Mouse (Mus musculus) thymus, adult 2 months (tissue): ENCODE measurements around the gene Mrtfa. TPM values are rescaled to one million over a fixed set of nuclear protein-coding genes. Genes with fewer than 3 reads are reported as not detected.

Source experiments
- DNase-seq: peaks from one replicate; pipeline ENCODE4 v3.0.0; 2021
- H3K27ac ChIP-seq: fragments of 200-500 bp; 2 replicates; pipeline ENCODE4 v1.5.1; 2012; ENCODE audit warnings: low read length, control low read depth; ENCODE audit not compliant: control insufficient read depth, insufficient read depth
- H3K27me3 ChIP-seq: fragments of 200-500 bp; 2 replicates; pipeline ENCODE4 v1.6.1; 2012; ENCODE audit warnings: mild to moderate bottlenecking, low read length, moderate library complexity, mixed read lengths; ENCODE audit not compliant: control insufficient read depth, insufficient read depth
- H3K36me3 ChIP-seq: fragments of 200-500 bp; 2 replicates; pipeline ENCODE4 v1.6.1; 2012; ENCODE audit warnings: mild to moderate bottlenecking, low read length, moderate library complexity; ENCODE audit not compliant: control insufficient read depth, insufficient read depth
- H3K4me1 ChIP-seq: fragments of 200-500 bp; replicated peaks from 2 replicates; pipeline ENCODE4 v1.6.1; 2012; ENCODE audit warnings: low read length; ENCODE audit not compliant: control insufficient read depth, insufficient read depth
- H3K4me3 ChIP-seq: fragments of 200-500 bp; 2 replicates; pipeline ENCODE4 v1.5.1; 2012; ENCODE audit warnings: mild to moderate bottlenecking, low read length, control low read depth, moderate library complexity; ENCODE audit not compliant: control insufficient read depth, insufficient read depth
- CTCF ChIP-seq: fragments of 200-500 bp; IDR thresholded peaks from 2 replicates; pipeline ENCODE4 v1.5.1; 2012; ENCODE audit warnings: mild to moderate bottlenecking, control low read depth, low read length, moderate library complexity, borderline replicate concordance; ENCODE audit not compliant: control insufficient read depth, poor library complexity, insufficient read depth; ENCODE audit errors: extremely low read depth
- POLR2A ChIP-seq: fragments of 200-500 bp; IDR thresholded peaks from 2 replicates; pipeline ENCODE4 v1.6.1; 2012; ENCODE audit warnings: mild to moderate bottlenecking, low read length, control low read depth, moderate library complexity; ENCODE audit not compliant: control insufficient read depth, poor library complexity, insufficient read depth; ENCODE audit errors: extremely low read depth
- WGBS: fragments of 180-500 bp; shearing (Covaris S2); methylation state at CpG from one replicate; pipeline ENCODE4 v1.1.7; 2018; 5-methylcytosine and 5-hydroxymethylcytosine counted together
- polyA plus RNA-seq: library from polyadenylated mRNA; depleted of rRNA; stranded (reverse); fragments of >200 nt; gene quantifications from 2 replicates; pipeline ENCODE4 v1.2.3, GENCODE M21; 2012

Gene Mrtfa
- polyA plus RNA-seq, 1 experiment = 114 TPM

DNA sequence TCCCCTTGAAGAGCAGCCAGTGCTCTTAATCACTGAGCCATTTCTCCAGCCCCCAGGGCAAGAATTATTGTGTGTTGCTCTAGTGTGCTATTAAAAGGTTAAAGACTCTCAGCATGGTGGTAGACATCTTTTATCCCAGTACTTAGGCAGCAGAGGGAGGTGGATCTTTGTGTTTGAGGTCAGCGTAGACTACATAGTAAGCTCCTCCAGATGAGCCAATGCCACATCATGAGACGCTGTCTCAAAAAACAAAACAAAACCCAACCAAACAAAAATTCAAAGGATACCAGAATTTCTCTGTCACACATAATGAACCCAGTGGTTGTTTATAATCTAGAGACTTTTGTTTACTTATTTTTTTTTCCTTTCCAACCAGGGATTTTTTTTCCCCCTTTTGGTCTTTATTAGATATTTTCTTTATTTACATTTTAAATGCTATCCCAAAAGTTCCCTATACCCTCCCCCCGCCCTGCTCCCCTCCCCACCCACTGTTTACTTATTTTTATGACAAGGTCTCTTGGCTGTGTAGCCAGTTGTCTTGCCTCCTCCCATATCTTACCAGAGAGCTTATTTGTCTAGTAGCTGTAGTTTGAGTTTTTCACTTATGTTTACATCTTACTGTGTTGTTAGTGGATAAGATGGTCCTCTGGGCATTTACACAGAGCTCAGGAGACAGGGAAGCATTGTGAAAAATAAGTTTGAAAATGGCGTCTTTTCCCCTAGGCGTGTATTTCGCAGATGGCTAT, 194.3 kb downstream of the Mrtfa start:
- Histone ChIP-seq H3K27ac (no peak overlapping the region), H3K27me3 (no peaks in the 10 kb centered on the region), H3K36me3 (no peaks in the 10 kb centered on the region), H3K4me3 (no peak overlapping the region), H3K4me1 (no peaks in the 10 kb centered on the region)
- WGBS = 98% methylated on average over 6 of the region's 6 CpGs
- no peak for DNase-seq
- TF ChIP-seq CTCF (no peak), POLR2A (no peak)

DNA sequence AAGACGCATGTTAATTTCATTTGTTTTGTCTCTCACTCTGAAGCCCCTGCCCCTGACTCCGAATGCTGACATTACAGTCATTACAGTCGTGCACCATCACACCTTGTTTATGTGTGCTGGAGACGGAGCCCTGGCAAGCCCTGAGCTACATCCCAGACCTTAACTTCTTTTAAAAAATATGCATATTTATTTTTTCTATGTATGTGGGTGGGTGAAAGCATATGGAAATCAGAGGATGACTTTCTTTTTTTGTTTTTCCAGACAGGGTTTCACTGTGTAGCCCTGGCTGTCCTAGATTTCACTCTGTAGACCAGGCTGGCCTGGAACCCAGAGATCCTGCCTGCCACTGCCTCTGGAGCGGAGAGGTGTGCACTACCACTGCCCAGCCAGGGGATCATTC, 195.6 kb downstream of the Mrtfa start:
- TF ChIP-seq CTCF = no peak
- no peak for TF ChIP-seq POLR2A
- Histone ChIP-seq H3K36me3 (no peaks in the 10 kb centered on the region), H3K27ac (no peak overlapping the region), H3K4me1 (no peaks in the 10 kb centered on the region), H3K4me3 (no peak overlapping the region), H3K27me3 (no peaks in the 10 kb centered on the region)
- DNase-seq = no peak
- WGBS = 97% methylated on average over 5 of the region's 5 CpGs

DNA sequence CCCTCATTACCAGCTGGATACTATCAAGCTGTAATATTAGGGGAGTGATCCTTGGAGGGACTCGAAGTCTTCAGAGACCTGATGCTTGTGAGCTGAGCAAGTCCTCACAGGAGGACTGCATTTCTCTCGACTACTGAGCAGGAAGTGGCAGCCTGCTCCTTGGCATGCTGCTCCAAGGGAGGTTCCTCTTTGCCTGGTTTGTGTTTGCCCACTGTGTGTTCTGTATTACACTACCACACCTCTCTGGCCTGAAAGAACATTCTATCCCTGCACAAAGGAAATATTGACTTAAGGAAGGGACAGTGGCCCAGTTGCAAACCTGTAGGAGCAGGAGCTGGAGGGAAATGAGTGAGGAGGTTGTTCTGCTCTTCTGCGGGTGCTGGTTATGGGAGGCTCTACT, 200.8 kb downstream of the Mrtfa start:
- no peaks in the 10 kb centered on the region for H3K36me3 ChIP-seq
- WGBS = 34% methylated on average over 3 of the region's 3 CpGs
- no peak for DNase-seq
- H3K4me3 ChIP-seq = no peak overlapping the region
- H3K27ac ChIP-seq = no peak overlapping the region
- no peaks in the 10 kb centered on the region for H3K4me1 ChIP-seq
- H3K27me3 ChIP-seq = no peaks in the 10 kb centered on the region
- no peak for TF ChIP-seq POLR2A
- no peak for TF ChIP-seq CTCF

DNA sequence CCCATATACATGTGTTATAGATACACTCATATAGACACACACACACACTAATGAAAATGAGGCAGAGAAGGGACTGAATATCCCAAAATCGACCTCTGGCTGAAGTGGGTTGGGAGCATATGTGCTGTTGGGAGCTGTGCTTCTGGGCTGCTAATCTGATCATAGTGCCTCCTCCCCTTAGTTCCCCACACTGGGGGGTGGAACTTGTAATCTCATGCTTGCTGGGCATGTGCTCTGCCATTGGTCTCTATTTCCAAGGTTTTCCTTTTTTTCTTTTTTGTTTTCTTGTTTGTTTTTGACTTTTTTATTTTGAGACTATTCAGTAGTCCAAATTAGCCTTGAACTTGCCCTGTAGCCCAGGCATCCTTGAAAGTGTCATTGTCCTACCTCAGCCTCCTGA, 202.2 kb downstream of the Mrtfa start:
- Histone ChIP-seq H3K27me3 (no peaks in the 10 kb centered on the region), H3K27ac (no peak overlapping the region), H3K36me3 (no peaks in the 10 kb centered on the region), H3K4me1 (no peaks in the 10 kb centered on the region), H3K4me3 (no peak overlapping the region)
- DNase-seq = no peak
- 75% methylated on average over 1 of the region's 1 CpGs for WGBS
- TF ChIP-seq POLR2A (no peak), CTCF (no peak)

DNA sequence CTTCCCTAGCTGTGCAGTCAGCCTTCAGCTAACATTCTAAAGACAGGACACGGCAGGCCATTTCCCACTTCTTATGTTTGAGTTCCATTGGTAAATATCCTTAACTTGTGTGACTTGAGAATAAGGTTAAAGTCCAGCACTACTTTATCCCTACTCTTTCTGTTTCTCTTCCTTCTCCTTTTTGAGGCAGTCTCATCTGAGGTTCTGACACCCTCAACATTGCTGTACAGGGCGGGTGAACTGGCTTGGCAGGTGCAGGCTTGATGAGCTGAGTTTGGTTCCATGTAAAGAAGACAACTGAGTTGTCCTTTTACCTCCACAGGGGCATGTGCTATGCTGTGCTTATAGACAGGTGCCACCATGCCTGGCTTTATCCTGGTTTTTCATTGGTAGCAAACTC, 207.3 kb downstream of the Mrtfa start:
- Histone ChIP-seq H3K4me1 (no peaks in the 10 kb centered on the region), H3K36me3 (no peaks in the 10 kb centered on the region), H3K4me3 (no peak overlapping the region), H3K27me3 (no peaks in the 10 kb centered on the region), H3K27ac (no peak overlapping the region)
- TF ChIP-seq CTCF (no peak), POLR2A (no peak)
- no peak for DNase-seq
- WGBS = 91% methylated on average over 2 of the region's 2 CpGs

DNA sequence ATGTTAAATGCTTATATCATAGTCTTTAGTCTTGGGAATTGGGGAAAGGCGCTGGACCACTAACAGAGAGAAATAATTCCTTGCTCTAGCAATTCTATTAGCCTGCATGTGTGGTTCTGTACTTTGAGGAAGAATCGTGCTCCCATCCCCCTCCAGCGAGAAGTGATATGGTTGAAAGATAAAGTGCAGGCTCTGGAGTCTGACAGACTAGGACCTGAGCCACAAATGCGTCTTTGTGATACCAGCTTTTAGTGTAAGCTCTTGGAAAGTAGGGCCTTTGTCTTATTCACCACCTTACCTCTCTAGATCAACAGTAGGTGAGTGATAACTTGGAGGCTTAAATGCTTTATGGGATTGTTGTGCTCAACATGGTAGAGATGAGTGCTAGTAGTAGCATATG, 209.4 kb downstream of the Mrtfa start:
- TF ChIP-seq POLR2A (no peak), CTCF (no peak)
- no peak overlapping the region for H3K4me3 ChIP-seq
- DNase-seq = no peak
- no peak overlapping the region for H3K27ac ChIP-seq
- H3K36me3 ChIP-seq = no peaks in the 10 kb centered on the region
- peaks cover 2% of the 10 kb centered on the region; the same call in 1 of the 2 replicates for H3K4me1 ChIP-seq
- WGBS = 90% methylated on average over 4 of the region's 4 CpGs
- H3K27me3 ChIP-seq = no peaks in the 10 kb centered on the region

DNA sequence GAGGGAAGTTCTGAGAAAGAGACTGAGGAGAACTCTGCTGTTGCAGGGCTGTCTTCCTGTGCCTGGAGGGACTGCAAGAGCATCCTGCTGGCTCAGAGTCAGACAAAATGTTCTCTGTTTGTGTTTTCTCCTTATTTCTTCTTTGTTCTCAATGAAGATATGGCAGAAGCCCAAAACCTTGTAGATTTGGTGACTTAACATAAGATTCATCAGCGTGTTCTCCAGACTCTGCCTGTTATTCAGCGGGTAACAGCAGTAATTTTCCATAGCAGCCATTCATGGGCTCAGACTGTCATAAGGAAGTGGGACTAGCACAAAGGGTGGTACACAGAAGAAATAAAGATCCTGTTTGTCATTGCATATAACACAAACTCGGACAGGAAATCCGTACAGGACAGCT, 210.9 kb downstream of the Mrtfa start:
- no peak for DNase-seq
- H3K36me3 ChIP-seq = no peaks in the 10 kb centered on the region
- H3K4me1 ChIP-seq = peaks cover 2% of the 10 kb centered on the region; the same call in 1 of the 2 replicates
- H3K27ac ChIP-seq = no peak overlapping the region
- 91% methylated on average over 4 of the region's 4 CpGs for WGBS
- H3K27me3 ChIP-seq = no peaks in the 10 kb centered on the region
- H3K4me3 ChIP-seq = no peak overlapping the region
- TF ChIP-seq POLR2A (no peak), CTCF (no peak)
